Mouse (Mus musculus): ENCODE data around the gene Baiap2l2. TPM values are rescaled to one million over a fixed set of nuclear protein-coding genes. Genes with fewer than 3 reads are reported as not detected.

The Baiap2l2 gene
- polyA plus RNA-seq, 1 experiment from 2014 or later = 1.4 TPM

DNA sequence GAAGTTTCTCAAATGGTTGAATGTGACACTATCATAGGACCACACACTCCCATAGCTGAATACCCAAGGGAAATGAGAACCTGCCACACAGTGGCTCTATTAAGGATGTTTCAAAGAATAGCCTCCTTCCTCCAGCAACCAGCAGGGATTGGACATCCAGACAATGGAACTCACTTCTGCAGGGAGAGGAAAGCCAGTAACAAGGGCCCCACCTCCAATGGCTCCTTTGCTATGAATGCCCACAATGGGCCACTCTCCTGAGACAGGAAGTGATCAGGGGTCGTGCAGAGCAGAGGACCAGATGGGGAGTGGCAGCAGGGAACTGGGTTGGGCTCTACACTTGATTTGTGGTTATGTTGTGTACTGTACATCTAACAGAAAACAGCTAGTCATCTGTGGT lies 16.8 kb downstream of the Baiap2l2 start:
- no peak overlapping the region for H3K4me3 ChIP-seq (replicated peaks)
- ATAC-seq (ENCODE audit: low FRiP score) = no peak
- H3K4me2 ChIP-seq = no peak overlapping the region
- H3K9ac ChIP-seq = no peak overlapping the region
- WGBS = 33% methylated on average over 1 of the region's 1 CpGs
- H3K9me3 ChIP-seq = no peaks in the 10 kb centered on the region
- H3K4me1 ChIP-seq = peaks cover 14% of the 10 kb centered on the region
- peaks cover 39% of the 10 kb centered on the region for H3K27me3 ChIP-seq
- H3K36me3 ChIP-seq (replicated peaks) = no peaks in the 10 kb centered on the region
- no peak overlapping the region for H3K27ac ChIP-seq

DNA sequence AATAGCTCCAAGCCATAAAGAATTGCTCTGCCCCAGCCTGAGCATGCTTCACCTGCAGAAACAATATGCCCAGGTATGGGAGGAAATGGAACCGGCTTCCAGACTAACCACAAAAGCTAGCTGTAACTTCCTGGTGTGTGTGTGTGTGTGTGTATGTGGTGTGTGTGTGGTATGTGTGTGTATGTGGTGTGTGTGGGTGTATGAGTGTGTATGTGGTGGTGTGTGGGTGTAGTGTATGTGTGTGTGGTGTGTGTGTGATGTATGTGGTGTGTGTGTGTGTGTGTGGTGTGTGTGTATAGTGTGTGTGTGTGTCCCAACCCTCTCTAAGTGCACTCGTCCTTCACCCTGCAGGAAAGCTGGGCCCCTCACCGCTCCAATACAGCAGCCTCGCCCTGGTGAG lies 20.0 kb downstream of the Baiap2l2 start:
- Histone ChIP-seq H3K27ac (no peak overlapping the region), H3K9ac (no peak overlapping the region), H3K4me3 (replicated peaks) (no peak overlapping the region), H3K9me3 (no peaks in the 10 kb centered on the region), H3K36me3 (replicated peaks) (no peaks in the 10 kb centered on the region), H3K4me2 (no peak overlapping the region), H3K4me1 (peaks cover 16% of the 10 kb centered on the region), H3K27me3 (peaks cover 60% of the 10 kb centered on the region)
- ATAC-seq (ENCODE audit: low FRiP score) = no peak
- WGBS = 72% methylated on average over 4 of the region's 4 CpGs

DNA sequence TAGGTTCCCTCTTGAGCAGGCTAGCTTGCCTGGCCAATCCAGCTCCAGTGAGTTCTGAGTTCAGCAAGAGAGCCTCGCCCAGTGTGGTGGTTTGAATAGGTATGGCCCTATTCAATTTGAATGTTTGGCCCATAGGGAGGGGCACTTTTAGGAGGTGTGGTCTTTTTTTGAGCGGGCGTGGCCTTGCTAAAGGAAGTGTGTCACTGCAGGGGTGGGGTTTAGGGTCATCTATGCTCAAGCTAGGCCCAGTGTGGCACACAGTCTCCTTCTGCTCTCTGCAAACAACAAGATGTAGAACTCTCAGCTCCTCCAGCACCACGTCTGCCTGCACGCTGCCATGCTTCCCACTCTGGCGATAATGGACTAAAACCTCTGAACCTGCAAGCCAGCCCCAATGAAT lies 21.6 kb downstream of the Baiap2l2 start:
- Histone ChIP-seq H3K4me2 (no peak overlapping the region), H3K36me3 (replicated peaks) (no peaks in the 10 kb centered on the region), H3K9ac (no peak overlapping the region), H3K4me1 (peaks cover 13% of the 10 kb centered on the region), H3K4me3 (replicated peaks) (no peak overlapping the region), H3K27me3 (peaks cover 75% of the 10 kb centered on the region), H3K9me3 (no peaks in the 10 kb centered on the region), H3K27ac (no peak overlapping the region)
- no peak for ATAC-seq (ENCODE audit: low FRiP score)
- WGBS = 88% methylated on average over 6 of the region's 6 CpGs

DNA sequence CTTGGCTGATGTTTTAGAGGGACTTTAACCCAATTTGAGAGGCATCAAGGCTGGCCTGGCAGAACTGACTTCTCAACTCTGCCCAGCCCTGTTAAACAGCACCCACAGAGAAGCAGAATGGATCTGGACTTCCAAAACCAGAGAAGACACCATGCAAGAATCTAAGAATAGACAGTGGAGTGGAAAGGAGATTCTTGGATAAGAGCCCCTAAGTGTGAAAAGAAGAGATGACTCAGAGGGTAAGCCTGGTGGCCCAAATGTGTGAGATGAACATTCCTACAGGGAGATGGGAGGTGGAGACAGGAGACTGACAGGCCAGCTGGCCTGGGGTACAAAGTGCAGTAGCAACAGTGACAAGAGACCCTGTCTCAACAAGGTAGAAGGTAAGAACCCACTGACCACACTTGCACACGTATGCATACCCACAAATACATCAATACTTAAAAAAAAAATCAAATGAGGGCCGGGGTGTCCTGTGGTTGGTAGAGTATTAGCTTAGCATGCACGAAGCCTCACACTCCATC lies 22.5 kb downstream of the Baiap2l2 start:
- peaks cover 13% of the 10 kb centered on the region for H3K4me1 ChIP-seq
- H3K27ac ChIP-seq = no peak overlapping the region
- 87% methylated on average over 3 of the region's 3 CpGs for WGBS
- no peak overlapping the region for H3K4me2 ChIP-seq
- peaks cover 72% of the 10 kb centered on the region for H3K27me3 ChIP-seq
- H3K4me3 ChIP-seq (replicated peaks) = no peak overlapping the region
- H3K9me3 ChIP-seq = no peaks in the 10 kb centered on the region
- no peak for ATAC-seq (ENCODE audit: low FRiP score)
- H3K9ac ChIP-seq = no peak overlapping the region
- H3K36me3 ChIP-seq (replicated peaks) = no peaks in the 10 kb centered on the region

DNA sequence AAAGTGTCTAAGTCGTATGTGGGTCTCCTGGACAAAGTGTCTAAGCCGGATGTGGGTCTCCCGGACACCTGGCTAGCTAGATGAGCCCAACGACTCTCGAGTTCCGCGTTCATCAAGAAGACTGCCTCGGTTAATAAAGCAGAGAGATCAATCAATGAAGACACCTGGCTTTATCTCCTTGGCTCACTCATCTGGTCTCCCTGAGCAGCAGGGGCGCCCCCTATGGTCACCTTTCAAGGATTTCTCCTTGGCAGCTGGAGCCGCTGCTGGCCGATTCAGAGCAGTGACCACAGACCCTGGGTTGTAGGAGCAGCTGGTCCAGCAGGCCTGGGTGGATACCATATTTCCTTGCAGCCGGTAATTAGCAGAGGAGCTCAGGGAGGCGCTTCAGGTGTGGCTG lies 23.0 kb downstream of the Baiap2l2 start:
- no peak overlapping the region for H3K27ac ChIP-seq
- peak overlapping the region; percentile 67 for H3K4me3 ChIP-seq (replicated peaks)
- peaks cover 67% of the 10 kb centered on the region for H3K27me3 ChIP-seq
- peaks cover 13% of the 10 kb centered on the region for H3K4me1 ChIP-seq
- H3K9me3 ChIP-seq = no peaks in the 10 kb centered on the region
- no peak for ATAC-seq (ENCODE audit: low FRiP score)
- H3K4me2 ChIP-seq = peak overlapping the region; percentile 100
- no peaks in the 10 kb centered on the region for H3K36me3 ChIP-seq (replicated peaks)
- H3K9ac ChIP-seq = no peak overlapping the region
- 18% methylated on average over 13 of the region's 13 CpGs for WGBS

DNA sequence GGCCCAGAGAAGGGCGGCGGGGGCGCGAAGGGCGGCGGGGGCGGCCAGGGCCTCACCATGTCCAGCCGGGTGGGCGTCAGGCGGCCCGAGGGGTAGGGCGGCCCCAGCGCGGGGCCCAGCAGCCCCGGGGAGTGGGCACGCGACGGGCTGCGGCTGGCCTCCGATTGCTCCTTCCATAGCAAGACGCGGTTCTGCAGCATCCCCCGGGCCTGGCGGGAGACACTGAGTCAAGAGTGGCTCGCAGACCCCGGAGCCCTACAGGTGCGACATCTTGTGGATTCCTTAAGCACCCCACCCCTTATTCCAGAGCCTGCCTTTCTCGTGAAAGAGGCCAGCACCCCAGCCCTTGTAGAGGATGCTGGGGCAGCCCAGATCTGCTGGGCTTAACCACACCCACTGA lies 23.6 kb downstream of the Baiap2l2 start:
- Histone ChIP-seq H3K9me3 (no peaks in the 10 kb centered on the region), H3K9ac (peak overlapping the region; percentile 72), H3K36me3 (replicated peaks) (no peaks in the 10 kb centered on the region), H3K27ac (no peak overlapping the region), H3K4me1 (peaks cover 13% of the 10 kb centered on the region), H3K27me3 (peaks cover 67% of the 10 kb centered on the region), H3K4me2 (peak overlapping the region; percentile 100), H3K4me3 (replicated peaks) (peak overlapping the region; percentile 67)
- WGBS = 0% methylated on average over 21 of the region's 28 CpGs
- peak; percentile 51 for ATAC-seq (ENCODE audit: low FRiP score)

DNA sequence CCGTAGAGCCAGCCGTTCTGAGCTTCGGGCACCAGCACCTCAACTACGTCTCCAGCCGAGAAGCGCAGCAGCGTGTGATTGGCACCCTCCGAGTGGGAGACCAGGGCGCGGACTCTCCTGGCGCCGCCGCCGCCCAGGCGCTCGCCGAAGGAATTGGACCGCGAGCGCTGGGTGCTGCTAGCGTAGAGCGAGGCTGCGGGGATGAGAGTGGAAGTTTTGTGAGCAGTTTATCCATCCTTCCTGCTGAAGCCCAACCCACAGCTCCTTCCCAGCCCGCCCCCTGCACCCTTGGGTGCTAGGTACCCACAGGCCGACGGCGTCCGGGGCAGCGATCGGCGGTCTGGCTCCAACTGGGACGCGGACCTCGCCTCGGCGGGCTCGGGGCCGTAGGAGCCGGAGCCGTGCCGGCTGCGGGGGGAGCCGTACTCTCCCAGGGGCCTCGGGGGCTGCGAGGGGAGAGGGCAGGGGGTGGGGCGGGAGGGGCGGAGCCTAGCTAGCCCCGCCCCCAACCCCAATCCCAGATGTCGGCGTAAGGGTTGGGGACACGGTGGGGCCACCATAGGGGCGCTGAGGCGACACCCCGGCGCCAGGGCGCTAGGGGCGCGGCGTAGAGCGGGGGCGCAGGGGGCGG lies 24.1 kb downstream of the Baiap2l2 start:
- Histone ChIP-seq H3K4me3 (replicated peaks) (peak overlapping the region; percentile 67), H3K36me3 (replicated peaks) (no peaks in the 10 kb centered on the region), H3K9ac (peak overlapping the region; percentile 72), H3K4me1 (peaks cover 13% of the 10 kb centered on the region), H3K9me3 (no peaks in the 10 kb centered on the region), H3K27ac (no peak overlapping the region), H3K27me3 (peaks cover 67% of the 10 kb centered on the region), H3K4me2 (peak overlapping the region; percentile 100)
- under 1% methylated on average over 59 of the region's 62 CpGs for WGBS
- ATAC-seq (ENCODE audit: low FRiP score) = peak; percentile 72

DNA sequence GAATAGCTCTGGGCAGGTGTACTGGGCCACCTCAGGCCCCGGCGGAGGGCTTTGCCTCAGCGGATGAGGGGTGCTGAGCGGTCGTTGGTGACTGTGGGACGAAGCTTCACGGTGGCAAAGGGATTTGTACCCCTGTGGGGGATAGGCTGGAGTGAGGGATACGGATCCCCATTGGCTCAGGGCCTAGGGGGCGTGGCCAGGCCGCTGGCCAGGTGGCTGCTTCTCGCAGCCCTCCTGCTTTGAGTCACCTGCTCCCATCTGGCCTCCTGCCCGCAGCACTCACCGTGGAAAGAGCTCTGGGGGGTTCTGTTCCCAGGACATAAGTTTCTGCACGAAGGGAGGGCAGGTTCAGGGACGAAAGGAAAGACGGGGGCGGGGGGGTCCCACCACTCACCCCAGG lies 26.8 kb downstream of the Baiap2l2 start:
- Histone ChIP-seq H3K27ac (no peak overlapping the region), H3K9me3 (no peaks in the 10 kb centered on the region), H3K4me3 (replicated peaks) (no peak overlapping the region), H3K27me3 (peaks cover 70% of the 10 kb centered on the region), H3K36me3 (replicated peaks) (no peaks in the 10 kb centered on the region), H3K9ac (no peak overlapping the region), H3K4me2 (no peak overlapping the region), H3K4me1 (peaks cover 16% of the 10 kb centered on the region)
- no peak for ATAC-seq (ENCODE audit: low FRiP score)
- WGBS = 28% methylated on average over 17 of the region's 17 CpGs

DNA sequence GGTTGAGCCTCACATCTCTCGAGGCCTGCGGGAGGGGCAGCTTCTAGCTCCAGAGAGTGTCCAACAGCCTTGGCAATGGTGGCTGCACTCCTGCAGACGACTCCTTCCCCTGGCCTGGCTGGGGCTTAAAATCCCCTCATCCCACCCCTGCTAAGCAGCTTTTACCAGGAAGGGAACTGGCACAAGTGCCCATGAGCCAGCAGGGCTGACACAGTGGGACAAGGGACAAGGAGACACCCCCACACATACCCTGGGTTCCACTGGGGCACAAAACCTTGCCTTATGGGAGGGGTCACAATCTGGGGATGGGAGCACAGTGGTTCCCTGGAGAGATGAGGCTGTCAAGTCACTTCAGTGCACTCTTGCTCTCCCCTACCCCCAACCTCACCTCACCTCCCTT lies 30.7 kb downstream of the Baiap2l2 start, which contains the start of gene Slc16a8:
Gene Slc16a8, minus strand, starts transcription at position 101 of the 400 bp plus-strand sequence.
- Histone ChIP-seq H3K4me3 (replicated peaks) (no peak within 1 kb of the TSS), H3K9ac (no peak within 1 kb of the TSS), H3K9me3 (no peaks in the 10 kb centered on the region), H3K4me1 (peaks cover 15% of the 10 kb centered on the region), H3K4me2 (no peak within 1 kb of the TSS), H3K27me3 (peaks cover 65% of the 10 kb centered on the region), H3K36me3 (replicated peaks) (0 out of 2 replicates have a peak, but pooled peaks cover 2% of the 10 kb centered on the region), H3K27ac (no peak within 1 kb of the TSS)
- no peak for ATAC-seq (ENCODE audit: low FRiP score)
- WGBS = 32% methylated on average over 3 of the region's 3 CpGs

DNA sequence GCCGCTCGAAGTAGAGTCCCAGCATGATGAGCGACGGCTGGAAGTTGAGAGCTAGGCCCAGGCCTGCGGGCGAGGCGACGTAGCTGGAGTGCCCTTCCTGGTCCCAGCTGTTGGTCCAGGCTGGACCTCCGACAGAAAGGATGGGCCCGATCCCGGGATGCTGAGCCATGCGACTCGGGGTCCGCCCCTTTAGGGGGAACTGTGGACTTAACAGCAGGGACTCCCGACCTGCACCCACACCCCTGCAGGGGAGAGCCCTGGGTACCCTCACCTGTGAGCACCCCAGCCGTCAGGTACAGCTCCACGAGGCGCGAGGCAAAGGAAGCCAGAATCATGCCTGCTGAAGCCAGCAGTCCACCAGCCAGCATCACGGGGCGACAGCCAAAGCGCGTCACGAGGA lies 32.8 kb downstream of the Baiap2l2 start:
- peak overlapping the region; percentile 58 for H3K4me2 ChIP-seq
- peaks cover 23% of the 10 kb centered on the region for H3K36me3 ChIP-seq (replicated peaks)
- peak; percentile 31; the same call in 1 of the 2 replicates for ATAC-seq (ENCODE audit: low FRiP score)
- 35% methylated on average over 24 of the region's 24 CpGs for WGBS
- H3K27me3 ChIP-seq = peaks cover 52% of the 10 kb centered on the region
- H3K4me1 ChIP-seq = peaks cover 15% of the 10 kb centered on the region
- no peaks in the 10 kb centered on the region for H3K9me3 ChIP-seq
- H3K27ac ChIP-seq = no peak overlapping the region
- H3K9ac ChIP-seq = peak overlapping the region; percentile 50; the same call in 1 of the 2 replicates
- peak overlapping the region; percentile 39 for H3K4me3 ChIP-seq (replicated peaks)

DNA sequence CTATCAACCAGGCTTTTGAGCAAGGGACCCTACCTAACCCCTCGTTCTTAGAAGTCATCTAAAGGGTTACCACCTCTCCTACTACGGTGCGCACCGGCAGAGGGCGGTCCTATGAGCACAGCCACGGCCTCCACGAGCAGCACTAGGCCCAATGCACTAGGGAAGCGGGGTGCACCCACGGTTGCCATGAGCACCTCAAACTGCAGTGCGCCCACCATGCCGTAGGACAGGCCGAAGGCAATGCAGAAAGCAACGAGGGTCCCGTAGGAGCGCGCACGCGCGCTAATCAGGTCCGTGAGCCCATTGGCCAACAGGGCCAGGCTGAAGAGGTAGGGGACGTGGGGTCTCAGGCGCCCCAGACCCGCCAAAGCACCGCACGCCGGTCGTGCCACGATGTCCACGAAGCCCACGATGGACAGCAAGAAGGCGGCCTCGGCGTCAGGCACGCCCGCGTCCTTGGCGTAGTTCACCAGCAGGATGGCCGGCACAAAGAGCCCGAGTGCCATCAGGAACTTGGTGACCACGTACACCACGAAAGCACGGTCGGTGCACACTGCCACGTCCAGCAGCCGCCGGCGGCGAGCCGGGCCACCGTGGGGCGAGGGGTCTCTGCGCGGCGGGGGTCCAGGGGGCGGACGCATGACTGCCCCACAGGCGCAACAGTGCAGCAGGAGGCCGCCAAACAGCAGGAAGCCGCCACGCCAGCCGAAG lies 33.4 kb downstream of the Baiap2l2 start:
- Histone ChIP-seq H3K27me3 (peaks cover 52% of the 10 kb centered on the region), H3K4me3 (replicated peaks) (peak overlapping the region; percentile 39), H3K9ac (peak overlapping the region; percentile 50)

DNA sequence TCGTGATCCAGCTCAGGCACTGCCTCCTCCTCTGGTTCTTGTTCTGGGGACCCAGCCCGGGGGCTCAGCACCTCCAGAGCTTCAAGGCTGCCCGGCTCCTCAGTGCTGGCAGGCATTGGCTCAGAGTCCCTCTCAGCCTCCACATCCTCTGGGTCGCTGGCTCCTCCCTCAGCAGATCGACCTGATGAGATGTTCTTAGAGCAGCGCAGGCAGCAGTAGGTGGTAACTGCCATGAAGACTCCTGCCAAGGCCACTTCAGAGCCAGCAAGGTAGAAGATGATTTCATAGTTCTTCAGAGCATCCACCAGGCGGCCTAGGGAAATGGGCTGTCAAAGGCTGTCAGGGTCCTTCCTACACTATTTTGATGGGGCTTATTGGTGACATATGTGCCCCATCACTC lies 34.2 kb downstream of the Baiap2l2 start:
- no peak overlapping the region for H3K4me2 ChIP-seq
- H3K9ac ChIP-seq = no peak overlapping the region
- peaks cover 15% of the 10 kb centered on the region for H3K4me1 ChIP-seq
- 56% methylated on average over 7 of the region's 7 CpGs for whole genome bisulfite sequencing
- ATAC-seq (ENCODE audit: low FRiP score) = 0 out of 2 replicates have a peak, but pooled peaks have one; percentile 12
- peaks cover 35% of the 10 kb centered on the region for H3K36me3 ChIP-seq (replicated peaks)
- no peaks in the 10 kb centered on the region for H3K9me3 ChIP-seq
- peaks cover 52% of the 10 kb centered on the region for H3K27me3 ChIP-seq
- no peak overlapping the region for H3K4me3 ChIP-seq (replicated peaks)
- H3K27ac ChIP-seq = no peak overlapping the region

More for the DNA sequence above, 33.4 kb downstream of the Baiap2l2 start:
- Histone ChIP-seq H3K9me3 (no peaks in the 10 kb centered on the region), H3K36me3 (replicated peaks) (peaks cover 27% of the 10 kb centered on the region), H3K4me1 (peaks cover 15% of the 10 kb centered on the region), H3K4me2 (peak overlapping the region; percentile 58), H3K27ac (no peak overlapping the region)
- ATAC-seq (ENCODE audit: low FRiP score) = peak; percentile 24; the same call in 1 of the 2 replicates
- 2% methylated on average over 57 of the region's 61 CpGs for WGBS
